Mouse (Mus musculus) midbrain, embryonic 10.5 days (tissue): ENCODE results near the gene Sv2a. TPM values are rescaled to one million over a fixed set of nuclear protein-coding genes. Genes with fewer than 3 reads are reported as not detected.
"Not testable (repeated sequence)": the region's sequence is repeated elsewhere in the genome, so short reads cannot be mapped to it uniquely, and the experiment has no call there.

Experiments
- DNase-seq: peaks from one replicate; pipeline ENCODE4 v3.0.0-alpha.2; 2017; ENCODE audit warnings: low spot score
- H3K27ac ChIP-seq: fragments of 300-500 bp; sonication (generic); replicated peaks from 2 replicates; pipeline ENCODE4 v1.5.1; 2016; ENCODE audit warnings: mild to moderate bottlenecking
- H3K27me3 ChIP-seq: fragments of 300-500 bp; sonication (generic); 2 replicates; pipeline ENCODE4 v1.6.1; 2016; ENCODE audit warnings: low read depth, mild to moderate bottlenecking; ENCODE audit not compliant: poor library complexity, severe bottlenecking
- H3K36me3 ChIP-seq: fragments of 300-500 bp; sonication (generic); 2 replicates; pipeline ENCODE4 v1.6.1; 2016; ENCODE audit warnings: mild to moderate bottlenecking, moderate library complexity
- H3K4me1 ChIP-seq: fragments of 300-500 bp; sonication (generic); 2 replicates; pipeline ENCODE4 v1.6.1; 2016
- H3K4me3 ChIP-seq: fragments of 300-500 bp; sonication (generic); 2 replicates; pipeline ENCODE4 v1.5.1; 2016; ENCODE audit warnings: mild to moderate bottlenecking, moderate library complexity
- H3K9me3 ChIP-seq: fragments of 300-500 bp; sonication (generic); replicated peaks from 2 replicates; pipeline ENCODE4 v1.6.1; 2016; ENCODE audit warnings: mild to moderate bottlenecking
- WGBS: fragments of 180-500 bp; shearing (Covaris S2); methylation state at CpG from one replicate; pipeline ENCODE4 v1.1.7; 2016; 5-methylcytosine and 5-hydroxymethylcytosine counted together
- polyA plus RNA-seq: library from polyadenylated mRNA; unstranded; fragments of >200 nt; fragmentation: Nextera tagmentation; extraction: Ambion mirVana; gene quantifications from 2 replicates; pipeline ENCODE4 v1.2.1, GENCODE M21; 2016

The Sv2a gene
- polyA plus RNA-seq, 1 experiment from 2014 or later, result 3.1 TPM

GRCm38 (mm10) chr3:96178902-96179301 is 2.0 kb upstream of the Sv2a start:
- DNase-seq, result no peak

GRCm38 (mm10) chr3:96179531-96179930 is 1.4 kb upstream of the Sv2a start:
- 67% methylated on average over 4 of the region's 4 CpGs for WGBS
- H3K4me1 ChIP-seq, result peaks cover 39% of the 10 kb centered on the region
- H3K27ac ChIP-seq, result no peak overlapping the region
- H3K36me3 ChIP-seq, result peaks cover 46% of the 10 kb centered on the region
- no peak overlapping the region for H3K4me3 ChIP-seq
- DNase-seq, result no peak
- no peaks in the 10 kb centered on the region for H3K27me3 ChIP-seq
- H3K9me3 ChIP-seq, result no peaks in the 10 kb centered on the region

More at GRCm38 (mm10) chr3:96178902-96179301, 2.0 kb upstream of the Sv2a start:
- H3K4me3 ChIP-seq, result no peak overlapping the region
- H3K36me3 ChIP-seq, result peaks cover 52% of the 10 kb centered on the region
- no peaks in the 10 kb centered on the region for H3K9me3 ChIP-seq
- no peak overlapping the region for H3K27ac ChIP-seq
- no peaks in the 10 kb centered on the region for H3K27me3 ChIP-seq
- WGBS, result 76% methylated on average over 2 of the region's 2 CpGs
- peaks cover 46% of the 10 kb centered on the region for H3K4me1 ChIP-seq

GRCm38 (mm10) chr3:96181510-96182381 is 795 bp downstream of the Sv2a start:
- 40% methylated on average over 12 of the region's 12 CpGs for whole genome bisulfite sequencing
- DNase-seq, result no peak
- Histone ChIP-seq H3K27ac (peak overlapping the region; percentile 82), H3K4me1 (peaks cover 37% of the 10 kb centered on the region), H3K27me3 (no peaks in the 10 kb centered on the region), H3K9me3 (no peaks in the 10 kb centered on the region), H3K4me3 (peak overlapping the region; percentile 63), H3K36me3 (peaks cover 28% of the 10 kb centered on the region)

GRCm38 (mm10) chr3:96182382-96182776 is 1.4 kb downstream of the Sv2a start:
- no peaks in the 10 kb centered on the region for H3K27me3 ChIP-seq
- H3K4me3 ChIP-seq, result peak overlapping the region; percentile 63; the same call in 1 of the 2 replicates
- WGBS, result 36% methylated on average over 4 of the region's 4 CpGs
- H3K9me3 ChIP-seq, result no peaks in the 10 kb centered on the region
- peaks cover 37% of the 10 kb centered on the region for H3K4me1 ChIP-seq
- no peak for DNase-seq
- H3K36me3 ChIP-seq, result peaks cover 23% of the 10 kb centered on the region
- H3K27ac ChIP-seq, result peak overlapping the region; percentile 7; the same call in 1 of the 2 replicates

- H3K4me3 ChIP-seq, result no peak overlapping the region
- peaks cover 17% of the 10 kb centered on the region for H3K4me1 ChIP-seq
- 69% methylated on average over 12 of the region's 12 CpGs for WGBS
- no peak for DNase-seq
- H3K36me3 ChIP-seq, result peaks cover 11% of the 10 kb centered on the region
- H3K9me3 ChIP-seq, result 0 out of 2 replicates have a peak, but pooled peaks cover 3% of the 10 kb centered on the region
- H3K27me3 ChIP-seq, result 0 out of 2 replicates have a peak, but pooled peaks cover 9% of the 10 kb centered on the region
- no peak overlapping the region for H3K27ac ChIP-seq
These were observed 12.0 kb downstream of the Sv2a start for GRCm38 (mm10) chr3:96192977-96193376.

- WGBS, result 91% methylated on average over 10 of the region's 10 CpGs
- H3K36me3 ChIP-seq, result peaks cover 11% of the 10 kb centered on the region
- no peak for DNase-seq
- H3K9me3 ChIP-seq, result 0 out of 2 replicates have a peak, but pooled peaks cover 3% of the 10 kb centered on the region
- H3K27ac ChIP-seq, result no peak overlapping the region
- peaks cover 20% of the 10 kb centered on the region; the same call in 1 of the 2 replicates for H3K27me3 ChIP-seq
- no peak overlapping the region for H3K4me3 ChIP-seq
- peaks cover 21% of the 10 kb centered on the region for H3K4me1 ChIP-seq
These were observed 14.0 kb downstream of the Sv2a start for GRCm38 (mm10) chr3:96194966-96195365.

GRCm38 (mm10) chr3:96195616-96196313 is 14.8 kb downstream of the Sv2a start:
- Histone ChIP-seq H3K9me3 (0 out of 2 replicates have a peak, but pooled peaks cover 3% of the 10 kb centered on the region), H3K36me3 (peaks cover 11% of the 10 kb centered on the region), H3K27ac (no peak overlapping the region), H3K4me3 (peak overlapping the region; percentile 69), H3K27me3 (peaks cover 20% of the 10 kb centered on the region; the same call in 1 of the 2 replicates), H3K4me1 (peaks cover 21% of the 10 kb centered on the region)
- 93% methylated on average over 11 of the region's 11 CpGs for WGBS
- DNase-seq, result no peak

- peak overlapping the region; percentile 69 for H3K4me3 ChIP-seq
- DNase-seq, result no peak
- peak overlapping the region; percentile 97 for H3K27ac ChIP-seq
- 0 out of 2 replicates have a peak, but pooled peaks cover 3% of the 10 kb centered on the region for H3K9me3 ChIP-seq
- WGBS, result 20% methylated on average over 27 of the region's 27 CpGs
- H3K36me3 ChIP-seq, result peaks cover 11% of the 10 kb centered on the region
- H3K27me3 ChIP-seq, result peaks cover 20% of the 10 kb centered on the region; the same call in 1 of the 2 replicates
- H3K4me1 ChIP-seq, result peaks cover 21% of the 10 kb centered on the region
These were observed 15.6 kb downstream of the Sv2a start for GRCm38 (mm10) chr3:96196437-96197128.

- H3K27me3 ChIP-seq, result peaks cover 20% of the 10 kb centered on the region; the same call in 1 of the 2 replicates
- 0 out of 2 replicates have a peak, but pooled peaks cover 3% of the 10 kb centered on the region for H3K9me3 ChIP-seq
- peaks cover 11% of the 10 kb centered on the region for H3K36me3 ChIP-seq
- peaks cover 21% of the 10 kb centered on the region for H3K4me1 ChIP-seq
- H3K27ac ChIP-seq, result peak overlapping the region; percentile 97
- peak; percentile 89 for DNase-seq
- under 1% methylated on average over 50 of the region's 50 CpGs for WGBS
- H3K4me3 ChIP-seq, result peak overlapping the region; percentile 69
These were observed 16.3 kb downstream of the Sv2a start for GRCm38 (mm10) chr3:96197129-96197749.

GRCm38 (mm10) chr3:96198181-96198580 is 17.2 kb downstream of the Sv2a start:
- WGBS, result 5% methylated on average over 6 of the region's 6 CpGs
- Histone ChIP-seq H3K27ac (peak overlapping the region; percentile 97), H3K4me1 (peaks cover 21% of the 10 kb centered on the region), H3K9me3 (0 out of 2 replicates have a peak, but pooled peaks cover 3% of the 10 kb centered on the region), H3K36me3 (peaks cover 11% of the 10 kb centered on the region), H3K4me3 (peak overlapping the region; percentile 69), H3K27me3 (peaks cover 20% of the 10 kb centered on the region; the same call in 1 of the 2 replicates)
- no peak for DNase-seq

- peaks cover 11% of the 10 kb centered on the region for H3K36me3 ChIP-seq
- not testable (repeated sequence) for H3K27ac ChIP-seq, DNase-seq, H3K9me3 ChIP-seq, H3K4me3 ChIP-seq
- H3K27me3 ChIP-seq, result peaks cover 15% of the 10 kb centered on the region; the same call in 1 of the 2 replicates
- 37% methylated on average over 8 of the region's 8 CpGs for WGBS
- H3K4me1 ChIP-seq, result peaks cover 18% of the 10 kb centered on the region
These were observed 17.8 kb downstream of the Sv2a start for GRCm38 (mm10) chr3:96198601-96199251.
